10 mouse cellular contexts compared by ENCODE assay signal in the genomic region with DNA sequence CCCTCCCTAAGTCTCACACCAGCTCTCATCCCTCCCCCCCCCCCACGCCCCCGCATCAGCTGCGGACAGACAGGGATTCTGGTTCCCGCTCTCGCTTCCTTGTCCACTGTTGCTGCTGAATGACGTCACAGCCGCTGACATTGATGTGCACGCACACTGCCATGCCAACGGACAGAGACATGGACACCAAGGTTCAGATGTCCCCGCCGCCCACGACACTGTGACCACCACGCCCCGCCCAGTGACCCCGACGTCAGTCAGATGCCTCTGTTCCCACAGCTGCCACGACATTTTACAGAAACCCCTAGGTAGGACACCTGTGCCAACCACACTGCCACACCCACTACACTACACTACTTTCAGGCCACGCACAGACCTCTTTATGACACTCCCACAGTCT.
A peak's percentile ranks its signal among the peaks of the same experiment; 100 is the strongest.
DNase-seq lines count a peak whose midpoint lies in the region; ATAC-seq and TF ChIP-seq lines count a peak whose summit lies in the region.
"Had no signal": no experiment of that assay in that cellular context is flagged by ENCODE, and none has a peak within 500 bp of the region (broad histone marks: within the 10 kb centered on the region; RNA-seq: fewer than 3 reads in every experiment).

No protein-coding gene starts in this region.

- H3K27ac ChIP-seq in heart, embryonic 14.5 days (replicated peaks in 1 of 2; ENCODE audit: control insufficient read depth in 1 of 2, insufficient read depth in 1 of 2, low read depth in 2 of 2, low read length in 2 of 2), result no peak overlapping the region
- no peak overlapping the region for H3K27ac ChIP-seq in forebrain, embryonic 13.5 days
- no peak overlapping the region for H3K27ac ChIP-seq in midbrain, embryonic 12.5 days (replicated peaks)
- H3K27ac ChIP-seq: liver, embryonic 13.5 days had no signal

- no peaks in the 10 kb centered on the region for H3K4me1 ChIP-seq in heart, embryonic 14.5 days (ENCODE audit: control insufficient read depth in 2 of 2, insufficient read depth in 2 of 2, low read length in 2 of 2)
- H3K4me1 ChIP-seq in E14TG2a.4 (replicated peaks; ENCODE audit: low read depth, low read length), result peaks cover 15% of the 10 kb centered on the region
- no peaks in the 10 kb centered on the region for H3K4me1 ChIP-seq in forebrain, embryonic 13.5 days
- no peaks in the 10 kb centered on the region for H3K4me1 ChIP-seq in midbrain, embryonic 12.5 days
- H3K4me1 ChIP-seq: liver, embryonic 13.5 days had no signal

- DNase-seq in heart, adult 8-10 months (ENCODE audit: low spot score), result no peak
- no peak for DNase-seq in lung, postnatal 36 days
- no peak for DNase-seq in cerebellum, adult 18-20 months
- DNase-seq in right cerebral cortex, adult 2 months (ENCODE audit: low spot score in 2 of 2), result no peak
- DNase-seq: cerebellum, adult 9-10 months; liver, embryonic 13.5 days had no signal

- no peak overlapping the region for H3K9ac ChIP-seq in heart, embryonic 14.5 days (ENCODE audit: low read length)
- H3K9ac ChIP-seq in forebrain, embryonic 13.5 days, result no peak overlapping the region
- no peak overlapping the region for H3K9ac ChIP-seq in midbrain, embryonic 12.5 days (replicated peaks)
- H3K9ac ChIP-seq: liver, embryonic 13.5 days had no signal

- TF ChIP-seq CTCF in E14TG2a.4 (conservative IDR thresholded peaks at IDR 0.05; ENCODE audit: low read length), result no peak

- ATAC-seq in heart, embryonic 14.5 days (ENCODE audit: insufficient number of reproducible peaks, insufficient read depth, low FRiP score, low read depth), result no peak
- ATAC-seq in forebrain, embryonic 13.5 days, result no peak
- ATAC-seq in midbrain, embryonic 12.5 days (ENCODE audit: low FRiP score, low read depth), result peak; percentile 44; the same call in 1 of the 2 replicates

- no peaks in the 10 kb centered on the region for H3K27me3 ChIP-seq in heart, embryonic 14.5 days (ENCODE audit: control insufficient read depth, insufficient read depth, low read length)
- no peaks in the 10 kb centered on the region for H3K27me3 ChIP-seq in E14TG2a.4 (ENCODE audit: insufficient read depth, low read length)
- no peaks in the 10 kb centered on the region for H3K27me3 ChIP-seq in forebrain, embryonic 13.5 days
- no peaks in the 10 kb centered on the region for H3K27me3 ChIP-seq in midbrain, embryonic 12.5 days
- H3K27me3 ChIP-seq: liver, embryonic 13.5 days had no signal

- 42% methylated on average over 18 of the region's 18 CpGs for WGBS in heart, embryonic 14.5 days
- 72% methylated on average over 18 of the region's 18 CpGs for WGBS in forebrain, embryonic 13.5 days
- 64% methylated on average over 18 of the region's 18 CpGs for WGBS in midbrain, embryonic 12.5 days

- H3K4me3 ChIP-seq in heart, embryonic 14.5 days (ENCODE audit: control insufficient read depth in 1 of 2, insufficient read depth in 1 of 2, low read depth in 1 of 2, low read length in 2 of 2), result no peak overlapping the region
- H3K4me3 ChIP-seq in E14TG2a.4 (replicated peaks; ENCODE audit: low read length), result peak overlapping the region; percentile 54
- H3K4me3 ChIP-seq in forebrain, embryonic 13.5 days, result no peak overlapping the region
- H3K4me3 ChIP-seq in midbrain, embryonic 12.5 days, result no peak overlapping the region
- H3K4me3 ChIP-seq: liver, embryonic 13.5 days had no signal

- 0 out of 2 replicates have a peak, but pooled peaks cover 4% of the 10 kb centered on the region for H3K9me3 ChIP-seq in heart, embryonic 14.5 days (ENCODE audit: control insufficient read depth, low read length)
- peaks cover 22% of the 10 kb centered on the region for H3K9me3 ChIP-seq in E14TG2a.4 (ENCODE audit: low read length)
- H3K9me3 ChIP-seq in forebrain, embryonic 13.5 days (replicated peaks), result peaks cover 8% of the 10 kb centered on the region; the same call in 1 of the 2 replicates
- H3K9me3 ChIP-seq in midbrain, embryonic 12.5 days, result peaks cover 12% of the 10 kb centered on the region; the same call in 1 of the 2 replicates

- peak overlapping the region; percentile 28 for H3K4me2 ChIP-seq in heart, embryonic 14.5 days (ENCODE audit: low read length)
- 0 out of 2 replicates have a peak overlapping the region, but pooled peaks have one; percentile 4 for H3K4me2 ChIP-seq in forebrain, embryonic 13.5 days
- peak overlapping the region; percentile 31 for H3K4me2 ChIP-seq in midbrain, embryonic 12.5 days (replicated peaks)
- H3K4me2 ChIP-seq: liver, embryonic 13.5 days had no signal

- H3K36me3 ChIP-seq in heart, embryonic 14.5 days (ENCODE audit: control insufficient read depth, insufficient read depth, low read length), result no peaks in the 10 kb centered on the region
- no peaks in the 10 kb centered on the region for H3K36me3 ChIP-seq in E14TG2a.4 (ENCODE audit: insufficient read depth, low read length)
- H3K36me3 ChIP-seq in forebrain, embryonic 13.5 days (ENCODE audit: poor library complexity, severe bottlenecking), result no peaks in the 10 kb centered on the region
- no peaks in the 10 kb centered on the region for H3K36me3 ChIP-seq in midbrain, embryonic 12.5 days
- H3K36me3 ChIP-seq: liver, embryonic 13.5 days had no signal
